In genomic region chr6:125433704-125434447, GRCm38 (mm10) we compare ENCODE assay signal across 12 mouse cellular contexts. TPM values are rescaled to one million over a fixed set of nuclear protein-coding genes. Genes with fewer than 3 reads are reported as not detected.
DNase-seq lines count a peak whose midpoint lies in the region; ATAC-seq and TF ChIP-seq lines count a peak whose summit lies in the region.
"Had no signal": no experiment of that assay in that cellular context is flagged by ENCODE, and none has a peak within 500 bp of the region (broad histone marks: within the 10 kb centered on the region; RNA-seq: fewer than 3 reads in every experiment).

No protein-coding gene starts in this region.

- in situ Hi-C loops in CH12.LX (cut with MboI; ENCODE audit: low pct_ligation_motif_present, low pct_unique_long_range_greater_than_20kb, low sequenced_read_pairs): loop anchor here (5.0 kb wide), 1 partner anchor 43 kb away; no protein-coding TSS in a partner anchor

- TF ChIP-seq CTCF in gastrocnemius, adult 2 months (IDR thresholded peaks at IDR 0.05): no peak
- no peak for TF ChIP-seq CTCF in CH12.LX (conservative IDR thresholded peaks at IDR 0.05 in 1 of 2, IDR thresholded peaks at IDR 0.05 in 1 of 2; ENCODE audit: low read depth in 2 of 2, low read length in 2 of 2)

- peaks cover 19 to 44% of the 10 kb centered on the region in 2 experiments for H3K4me1 ChIP-seq in CH12.LX (ENCODE audit: control insufficient read depth in 1 of 2, insufficient read depth in 2 of 2)
- H3K4me1 ChIP-seq: midbrain, embryonic 12.5 days had no signal

- H3K4me2 ChIP-seq in CH12.LX (ENCODE audit: insufficient read depth, low read depth, poor library complexity, severe bottlenecking) (0 out of 2 replicates have a peak overlapping the region, but pooled peaks have one; percentile 21), myocyte (ENCODE audit: low read depth) (peak overlapping the region; percentile 7)
- H3K4me2 ChIP-seq: embryonic facial prominence, embryonic 12.5 days; midbrain, embryonic 12.5 days had no signal

- intact Hi-C loops in gastrocnemius, adult 2 months (cut with DNase I): no loop called here
- intact Hi-C loops in gastrocnemius, postnatal 36 days (cut with DNase I): no loop called here
- intact Hi-C loops in left cerebral cortex, postnatal 10 days (cut with DNase I): no loop called here

- TF ChIP-seq POLR2A in CH12.LX (IDR thresholded peaks at IDR 0.05; ENCODE audit: low read depth, low read length): no peak
- TF ChIP-seq POLR2A in myocyte (IDR thresholded peaks at IDR 0.05; ENCODE audit: insufficient read length, low read depth): no peak

- no peak for TF ChIP-seq RAD21 in CH12.LX (IDR thresholded peaks at IDR 0.05; ENCODE audit: low read depth, low read length)

- H3K27me3 ChIP-seq in CH12.LX (replicated peaks): peaks cover 2% of the 10 kb centered on the region
- no peaks in the 10 kb centered on the region for H3K27me3 ChIP-seq in myocyte (ENCODE audit: control insufficient read depth, insufficient read depth, insufficient read length)
- H3K27me3 ChIP-seq: embryonic facial prominence, embryonic 12.5 days; midbrain, embryonic 12.5 days had no signal

- dilution Hi-C loops in CH12.LX (cut with MboI; ENCODE audit: extremely low pct_ligation_motif_present, extremely low pct_unique_long_range_greater_than_20kb, low sequenced_read_pairs): no loop called here

- no peak for DNase-seq in gastrocnemius, adult 2 months
- no peak for DNase-seq in gastrocnemius, postnatal 36 days
- peak; percentile 71 for DNase-seq in CH12.LX (ENCODE audit: extremely low read depth)
- DNase-seq in layer of hippocampus, postnatal 10 days (ENCODE audit: low spot score in 2 of 2): no peak
- DNase-seq in left cerebral cortex, postnatal 10 days (ENCODE audit: extremely low spot score in 1 of 2, low spot score in 2 of 2): no peak

- no peak overlapping the region for H3ac ChIP-seq in myocyte (ENCODE audit: control insufficient read depth, insufficient read length)

- peak; percentile 93 for ATAC-seq in inflammation-experienced regulatory T-cells, adult 6 months
- ATAC-seq in granulocyte monocyte progenitor cell, adult 5-6 weeks (replicated peaks; ENCODE audit: poor library complexity, severe bottlenecking): no peak
- ATAC-seq: forebrain, embryonic 16.5 days had no signal

- TF ChIP-seq EP300 in CH12.LX (IDR thresholded peaks at IDR 0.05; ENCODE audit: low read length): peak; percentile 24; the same call in 1 of the 2 replicates

- no peaks in the 10 kb centered on the region for H3K79me2 ChIP-seq in CH12.LX (replicated peaks; ENCODE audit: control insufficient read depth, extremely low read depth, insufficient read depth, poor library complexity, severe bottlenecking)
- H3K79me2 ChIP-seq in myocyte (ENCODE audit: control insufficient read depth, insufficient read depth): no peaks in the 10 kb centered on the region

- H3K9ac ChIP-seq in CH12.LX (ENCODE audit: insufficient read depth, low read depth): no peak overlapping the region
- H3K9ac ChIP-seq: embryonic facial prominence, embryonic 12.5 days; midbrain, embryonic 12.5 days had no signal

- 0 out of 2 replicates have a peak overlapping the region, but pooled peaks have one; percentile 24 for H3K27ac ChIP-seq in gastrocnemius, adult 2 months
- H3K27ac ChIP-seq in CH12.LX (ENCODE audit: insufficient read depth, low read depth): no peak overlapping the region
- H3K27ac ChIP-seq: embryonic facial prominence, embryonic 12.5 days; kidney, postnatal 0 days; midbrain, embryonic 12.5 days had no signal

- no peak overlapping the region for H3K4me3 ChIP-seq in gastrocnemius, adult 2 months
- H3K4me3 ChIP-seq in CH12.LX (replicated peaks in 1 of 3; ENCODE audit: low read depth in 2 of 3, low read length in 2 of 3, poor library complexity in 1 of 3) (no peak overlapping the region), myocyte (no peak overlapping the region)
- H3K4me3 ChIP-seq: embryonic facial prominence, embryonic 12.5 days; midbrain, embryonic 12.5 days had no signal

- H3K36me3 ChIP-seq in CH12.LX (replicated peaks in 1 of 2; ENCODE audit: control insufficient read depth in 1 of 2, insufficient read depth in 1 of 2, low read length in 1 of 2) (no peaks in the 10 kb centered on the region), myocyte (ENCODE audit: control insufficient read depth, insufficient read depth) (no peaks in the 10 kb centered on the region)
- H3K36me3 ChIP-seq: embryonic facial prominence, embryonic 12.5 days; midbrain, embryonic 12.5 days had no signal

- no peaks in the 10 kb centered on the region for H3K9me3 ChIP-seq in CH12.LX (replicated peaks; ENCODE audit: low read length)
- H3K9me3 ChIP-seq: embryonic facial prominence, embryonic 12.5 days; midbrain, embryonic 12.5 days had no signal

TF ChIP-seq in CH12.LX, 34 proteins besides CTCF, POLR2A, EP300 and RAD21 (continues in another document):
- TF ChIP-seq MXI1 (IDR thresholded peaks at IDR 0.05; ENCODE audit: low read depth, low read length): no peak
- no peak for TF ChIP-seq PAX5 (IDR thresholded peaks at IDR 0.05; ENCODE audit: low read length)
- TF ChIP-seq IRF4 (IDR thresholded peaks at IDR 0.05; ENCODE audit: low read depth, low read length): no peak
- TF ChIP-seq HCFC1 (IDR thresholded peaks at IDR 0.05; ENCODE audit: low read depth, low read length): no peak
- no peak for TF ChIP-seq CHD2 (IDR thresholded peaks at IDR 0.05; ENCODE audit: low read length)
- TF ChIP-seq ZKSCAN1 (IDR thresholded peaks at IDR 0.05; ENCODE audit: borderline replicate concordance, low read depth, low read length): no peak
- TF ChIP-seq TBP (conservative IDR thresholded peaks at IDR 0.05; ENCODE audit: low read depth, low read length): no peak
- TF ChIP-seq BHLHE40 (IDR thresholded peaks at IDR 0.05; ENCODE audit: low read depth, low read length): 0 out of 2 replicates have a peak, but pooled peaks have one; percentile 22
- 0 out of 2 replicates have a peak, but pooled peaks have one; percentile 19 for TF ChIP-seq ELF1 (IDR thresholded peaks at IDR 0.05; ENCODE audit: low read depth, low read length)
- TF ChIP-seq JUND (conservative IDR thresholded peaks at IDR 0.05; ENCODE audit: low read depth, low read length): no peak
- TF ChIP-seq POLR2AphosphoS2 (IDR thresholded peaks at IDR 0.05; ENCODE audit: low read depth, low read length): no peak
- 0 out of 2 replicates have a peak, but pooled peaks have one; percentile 36 for TF ChIP-seq MAZ (IDR thresholded peaks at IDR 0.05; ENCODE audit: low read depth, low read length)
- no peak for TF ChIP-seq JUN (IDR thresholded peaks at IDR 0.05; ENCODE audit: insufficient read depth, low read depth, low read length)
- TF ChIP-seq TCF12 (IDR thresholded peaks at IDR 0.05; ENCODE audit: low read depth, low read length): no peak
- TF ChIP-seq NRF1 (IDR thresholded peaks at IDR 0.05; ENCODE audit: low read depth, low read length): no peak
- no peak for TF ChIP-seq RCOR1 (conservative IDR thresholded peaks at IDR 0.05; ENCODE audit: low read depth, low read length)
- no peak for TF ChIP-seq MAX (IDR thresholded peaks at IDR 0.05; ENCODE audit: low read length)
- 0 out of 2 replicates have a peak, but pooled peaks have one; percentile 22 for TF ChIP-seq ETS1 (conservative IDR thresholded peaks at IDR 0.05; ENCODE audit: low read depth, low read length)

TF ChIP-seq in myocyte, 11 proteins besides CTCF, POLR2A, EP300 and RAD21:
- TF ChIP-seq POLR2AphosphoS2 (IDR thresholded peaks at IDR 0.05; ENCODE audit: insufficient read length, low read depth) (no peak), SRF (IDR thresholded peaks at IDR 0.05; ENCODE audit: control insufficient read depth, insufficient read length, low read depth) (no peak), TCF3 (IDR thresholded peaks at IDR 0.05; ENCODE audit: insufficient read length, low read depth) (no peak), E2F4 (IDR thresholded peaks at IDR 0.05; ENCODE audit: insufficient read depth) (no peak), REST (IDR thresholded peaks at IDR 0.05; ENCODE audit: insufficient read depth, insufficient read length) (no peak), CEBPB (IDR thresholded peaks at IDR 0.05; ENCODE audit: insufficient read depth, poor library complexity, severe bottlenecking) (no peak), MAX (IDR thresholded peaks at IDR 0.05; ENCODE audit: low read depth) (no peak)

RNA-seq across cellular contexts. Expression of gene Plekhg6, which starts 53.3 kb away (rescaled TPM):
- not detected for total RNA-seq in gastrocnemius, adult 2 months (2021)
- total RNA-seq in gastrocnemius, postnatal 36 days (2021): not detected
- not detected in 2 replicates for total RNA-seq in CH12.LX (2012; rRNA removed)
- not detected in 2 replicates for total RNA-seq in CH12.LX (2014; rRNA removed)
- polyA plus RNA-seq in CH12.LX (2012; ENCODE audit: insufficient read length, low read depth): not detected in 2 replicates
- polyA plus RNA-seq in inflammation-experienced regulatory T-cells, adult 6 months (2017; shearing (Covaris generic)): not detected
- 0.14 TPM for polyA plus RNA-seq in myocyte (2012; fragmentation: generic; extraction: Trizol)
- under 1 TPM in 1 of 2 experiments, not detected in 1; 0.14 TPM for total RNA-seq in layer of hippocampus, postnatal 10 days (2021)
- under 1 TPM; 0.14 to 0.24 TPM for total RNA-seq in left cerebral cortex, postnatal 10 days (2021)
- not detected in 2 replicates for total RNA-seq in granulocyte monocyte progenitor cell, adult 5-6 weeks (2014; fragmentation: Nextera tagmentation)
- total RNA-seq in granulocyte monocyte progenitor cell, adult 5-6 weeks (2017): not detected in 2 replicates
- polyA plus RNA-seq: forebrain, embryonic 16.5 days had no signal
